Mouse (Mus musculus) T-cell, adult 66 days (primary cell): Measurements from ENCODE around the gene Olfr1040. TPM values are rescaled to one million over a fixed set of nuclear protein-coding genes. Genes with fewer than 3 reads are reported as not detected.

Experiments used
- total RNA-seq, 2 experiments: library from RNA; stranded (reverse); gene quantifications; 3 replicates in 1 of 2; 4 replicates in 1 of 2; pipeline ENCODE4 v1.2.4; 2023

Gene Olfr1040
- total RNA-seq: not detected

GRCm38 (mm10) chr2:86146632-86147031, at the start of gene Olfr1040:
Gene Olfr1040 (minus strand): TSS chr2:86146732.

GRCm38 (mm10) chr2:86185583-86185982, 39.1 kb upstream of the Olfr1040 start, which contains the start of gene Olfr52:
Gene Olfr52 (minus strand): TSS chr2:86185683.

GRCm38 (mm10) chr2:86177720-86178119, 31.2 kb upstream of the Olfr1040 start, which contains the start of gene Olfr1044:
Gene Olfr1044 (minus strand): TSS chr2:86177820.

GRCm38 (mm10) chr2:86167422-86167821, 20.9 kb upstream of the Olfr1040 start, which contains the start of gene Olfr1043:
Gene Olfr1043 (minus strand): TSS chr2:86167522.

GRCm38 (mm10) chr2:86161738-86162137, 15.2 kb upstream of the Olfr1040 start, which contains the start of gene Olfr1042:
Gene Olfr1042 (minus strand): TSS chr2:86161838.

GRCm38 (mm10) chr2:86135828-86136227, 10.7 kb downstream of the Olfr1040 start, which contains the start of gene Olfr1039:
Gene Olfr1039 (minus strand): TSS chr2:86135928.

Other genes starting within 250 kb of the Olfr1040 start
- gene Olfr1024, start 241.7 kb downstream of the Olfr1040 start, total RNA-seq: not detected
- not detected for gene Olfr1025-ps1, start 231.5 kb downstream of the Olfr1040 start, total RNA-seq
- gene Olfr1026, start 225.2 kb downstream of the Olfr1040 start, total RNA-seq: not detected
- not detected for gene Olfr1028, start 196.3 kb downstream of the Olfr1040 start, total RNA-seq
- gene Olfr1029, start 172.8 kb downstream of the Olfr1040 start, total RNA-seq: not detected
- gene Olfr1030, start 167.5 kb downstream of the Olfr1040 start, total RNA-seq: not detected
- not detected for gene Olfr1031, start 156.4 kb downstream of the Olfr1040 start, total RNA-seq
- not detected for gene Olfr1032, start 141.2 kb downstream of the Olfr1040 start, total RNA-seq
- not detected for gene Olfr1033, start 126.1 kb downstream of the Olfr1040 start, total RNA-seq
- not detected for gene Olfr1034, start 100.9 kb downstream of the Olfr1040 start, total RNA-seq
- not detected for gene Olfr1036, start 72.7 kb downstream of the Olfr1040 start, total RNA-seq
- gene Olfr1037, start 59.3 kb downstream of the Olfr1040 start, total RNA-seq: not detected
- not detected for gene Olfr1039, start 10.8 kb downstream of the Olfr1040 start, total RNA-seq
- not detected for gene Olfr1042, start 15.1 kb upstream of the Olfr1040 start, total RNA-seq
- not detected for gene Olfr1043, start 20.8 kb upstream of the Olfr1040 start, total RNA-seq
- gene Olfr1044, start 31.1 kb upstream of the Olfr1040 start, total RNA-seq: not detected
- not detected for gene Olfr52, start 39.0 kb upstream of the Olfr1040 start, total RNA-seq
- gene Olfr1045, start 56.3 kb upstream of the Olfr1040 start, total RNA-seq: not detected
- not detected for gene Olfr1046, start 72.6 kb upstream of the Olfr1040 start, total RNA-seq
- not detected for gene Olfr1047, start 84.7 kb upstream of the Olfr1040 start, total RNA-seq
- not detected for gene Olfr1048, start 93.6 kb upstream of the Olfr1040 start, total RNA-seq
- not detected for gene Olfr1049, start 111.6 kb upstream of the Olfr1040 start, total RNA-seq
- not detected for gene Olfr1051, start 132.4 kb upstream of the Olfr1040 start, total RNA-seq
- gene Olfr1052, start 145.7 kb upstream of the Olfr1040 start, total RNA-seq: not detected
- gene Olfr1053, start 168.6 kb upstream of the Olfr1040 start, total RNA-seq: not detected
- gene Olfr1054, start 188.7 kb upstream of the Olfr1040 start, total RNA-seq: not detected
- not detected for gene Olfr1055, start 203.6 kb upstream of the Olfr1040 start, total RNA-seq
- not detected for gene Olfr1056, start 215.7 kb upstream of the Olfr1040 start, total RNA-seq
- gene Olfr1057, start 231.7 kb upstream of the Olfr1040 start, total RNA-seq: not detected
- gene Olfr1058, start 241.8 kb upstream of the Olfr1040 start, total RNA-seq: not detected